Mouse (Mus musculus) retina, embryonic 14.5 days (tissue): ENCODE data around the gene Fzd1.

Experiments used
- DNase-seq: peaks from one replicate; pipeline ENCODE4 v3.0.0-alpha.2; 2015; ENCODE audit warnings: low spot score

Gene Fzd1

GRCm38 (mm10) chr5:4753161-4753560 lies 4.7 kb downstream of the Fzd1 start:
- no peak for DNase-seq

- no peak for DNase-seq
Observed at GRCm38 (mm10) chr5:4742722-4743121, 15.1 kb downstream of the Fzd1 start.

- DNase-seq, result no peak
Observed at GRCm38 (mm10) chr5:4737013-4737412, 20.8 kb downstream of the Fzd1 start.

GRCm38 (mm10) chr5:4735461-4735860 lies 22.4 kb downstream of the Fzd1 start:
- DNase-seq, result no peak

GRCm38 (mm10) chr5:4733239-4733638 lies 24.6 kb downstream of the Fzd1 start:
- DNase-seq, result no peak

- no peak for DNase-seq
Observed at GRCm38 (mm10) chr5:4732241-4733229, 25.3 kb downstream of the Fzd1 start.

- no peak for DNase-seq
Observed at GRCm38 (mm10) chr5:4731743-4732215, 26.1 kb downstream of the Fzd1 start.

GRCm38 (mm10) chr5:4731064-4731463 lies 26.8 kb downstream of the Fzd1 start:
- no peak for DNase-seq
